Mouse (Mus musculus) cerebellum, adult 9-11 months (tissue): ENCODE measurements around the gene Id3.
"Not testable (repeated sequence)": the region's sequence is repeated elsewhere in the genome, so short reads cannot be mapped to it uniquely, and the experiment has no call there.

Experiments used
- DNase-seq: peaks from one replicate; pipeline ENCODE4 v3.0.0; 2022

Id3 gene

DNA sequence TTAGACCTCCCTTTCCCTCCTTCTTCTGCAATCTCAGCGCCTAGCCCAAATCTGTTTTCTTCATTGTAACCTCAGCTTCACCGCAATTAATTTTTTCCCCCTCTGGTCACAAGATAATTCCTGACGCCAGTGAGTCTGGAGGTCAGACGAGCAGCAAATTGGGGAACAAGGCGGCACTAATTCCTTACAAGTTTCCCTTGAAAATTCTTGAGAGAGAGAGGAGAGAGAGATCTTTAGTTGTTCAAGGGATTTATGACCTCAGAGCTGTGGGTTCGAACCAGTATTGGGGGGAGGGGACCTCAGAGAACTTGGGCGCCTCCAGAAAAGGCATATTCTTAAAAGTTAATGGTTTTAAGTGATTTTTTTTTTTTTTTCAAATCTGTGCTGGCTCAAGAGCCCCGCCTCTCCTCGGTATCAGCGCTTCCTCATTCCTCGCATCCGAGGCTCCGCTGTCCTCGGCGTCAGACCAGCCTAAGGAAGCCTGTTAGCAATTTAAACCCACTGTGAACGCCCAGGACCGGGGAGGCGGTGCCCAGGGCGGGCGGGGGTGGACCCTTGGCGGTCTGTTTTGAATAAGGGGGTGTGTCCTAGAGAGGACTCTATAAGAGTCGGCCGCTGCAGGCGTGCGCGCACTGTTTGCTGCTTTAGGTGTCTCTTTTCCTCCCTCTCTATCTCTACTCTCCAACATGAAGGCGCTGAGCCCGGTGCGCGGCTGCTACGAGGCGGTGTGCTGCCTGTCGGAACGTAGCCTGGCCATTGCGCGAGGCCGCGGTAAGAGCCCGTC, at the start of gene Id3:
Gene Id3, plus strand, starts transcription at position 305 of the 784 bp plus-strand sequence.
- DNase-seq, result no peak

DNA sequence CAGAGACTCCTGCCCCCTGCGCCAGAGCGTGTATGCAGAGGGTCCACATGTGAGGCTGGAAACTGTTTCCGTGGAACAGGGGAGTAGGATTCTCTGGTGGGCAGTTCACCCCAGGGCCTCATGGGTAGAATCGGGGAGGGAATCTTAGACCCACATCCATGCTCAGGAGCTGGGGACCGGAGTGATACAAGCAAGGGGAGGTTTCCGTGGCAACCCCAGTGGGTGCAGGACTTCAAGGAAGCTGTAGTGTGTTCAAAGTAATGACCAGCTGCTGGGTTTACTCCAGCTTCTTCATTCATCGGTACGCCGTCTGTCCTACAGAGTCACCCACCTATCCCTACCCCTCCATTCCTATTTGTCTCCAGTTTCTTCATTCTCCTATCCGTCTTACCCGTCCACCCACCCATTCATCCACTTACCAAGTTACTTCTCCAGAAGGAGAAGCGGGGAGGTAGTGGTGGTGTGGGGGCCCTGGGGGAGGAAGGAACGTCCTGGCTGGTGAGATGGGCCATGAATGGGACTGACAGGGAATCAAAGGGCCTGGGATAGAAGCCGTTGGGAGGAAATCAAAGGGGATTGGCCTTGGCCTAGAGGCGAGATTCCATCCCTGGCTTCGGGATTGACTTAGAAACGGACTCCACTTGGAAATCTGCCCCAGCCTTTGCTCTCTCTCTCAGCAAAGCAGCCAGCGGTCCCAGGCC, 48.6 kb upstream of the Id3 start:
- peak; percentile 36 for DNase-seq

DNA sequence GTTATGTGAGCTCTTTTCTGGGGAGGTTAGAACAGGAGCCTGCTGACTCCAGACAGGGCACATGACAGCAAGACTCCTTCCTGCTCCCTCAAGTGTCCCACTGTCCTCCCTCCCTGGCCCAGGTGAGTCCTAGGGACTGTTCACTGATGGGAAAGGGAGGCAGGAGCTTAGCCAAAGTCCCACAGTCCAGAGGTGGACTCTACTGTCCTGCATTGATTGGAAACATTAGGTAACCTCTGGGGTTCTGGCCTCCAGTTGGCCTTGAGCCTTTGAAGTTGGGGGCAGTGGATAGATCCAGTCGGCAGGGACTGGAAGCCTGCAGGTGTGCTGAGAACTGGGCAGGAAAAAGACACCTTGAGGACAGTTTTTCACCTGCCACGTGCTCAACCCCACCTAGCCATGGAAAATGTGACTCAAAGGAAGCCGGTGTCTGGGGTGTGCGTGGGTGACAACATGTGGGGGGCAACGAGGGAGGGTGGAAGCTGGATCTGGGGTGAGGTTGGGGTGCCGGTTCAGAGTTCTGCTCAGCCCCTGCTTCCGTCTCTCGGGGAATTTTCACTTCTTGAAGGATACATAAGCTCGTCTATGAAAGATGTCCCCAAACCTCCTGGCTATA, 47.7 kb upstream of the Id3 start:
- no peak for DNase-seq

DNA sequence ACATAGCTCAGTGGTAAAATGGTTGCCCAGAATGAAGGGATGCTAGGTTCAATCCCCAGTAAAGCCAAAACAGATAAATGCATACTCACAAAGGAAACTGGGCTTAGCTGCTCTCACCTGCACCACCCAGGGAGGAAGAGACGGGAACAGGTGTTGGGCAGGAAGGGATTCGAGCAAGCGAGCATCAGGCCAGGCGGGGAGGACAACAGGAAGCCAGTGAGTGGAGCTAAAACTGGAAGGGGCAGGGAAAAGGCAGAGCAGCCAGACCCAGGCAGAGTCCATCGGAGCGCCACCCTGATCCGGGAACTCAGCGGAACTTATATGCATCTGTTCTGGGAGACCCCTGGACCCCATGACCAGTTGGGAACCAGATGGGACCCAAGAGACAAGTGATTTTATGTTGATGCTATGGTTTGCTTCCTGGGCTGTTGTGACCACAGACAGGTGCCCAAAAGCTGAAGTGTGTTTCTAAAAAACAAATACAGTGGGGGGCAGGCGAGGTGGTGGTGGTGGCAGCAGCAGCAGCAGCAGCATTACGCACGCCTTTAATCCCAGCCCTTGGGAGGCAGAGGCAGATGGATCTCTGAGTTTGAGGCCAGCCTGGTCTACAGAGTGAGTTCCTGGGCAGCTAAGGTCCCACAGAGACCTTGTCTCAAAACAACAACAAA, 46.7 kb upstream of the Id3 start:
- DNase-seq, result no peak

DNA sequence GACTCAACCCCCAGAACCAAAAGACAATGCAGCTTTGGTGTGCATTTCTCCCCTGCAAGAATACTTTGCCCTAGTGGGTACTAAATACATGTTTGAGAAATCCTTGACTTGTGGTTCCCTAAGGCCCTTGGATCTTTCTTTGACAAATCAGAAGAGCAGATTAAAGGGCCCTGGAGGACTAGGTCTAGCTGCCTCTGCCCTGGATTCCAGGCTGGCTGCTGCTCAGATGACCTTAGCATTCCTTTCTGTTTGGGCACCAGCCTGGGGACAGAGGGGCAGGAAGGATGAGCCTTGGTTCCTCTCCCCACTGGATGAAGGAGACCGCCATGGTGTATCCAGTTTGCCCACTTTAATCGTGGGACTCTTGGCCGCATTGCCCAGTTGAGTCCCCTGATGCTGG, 44.9 kb upstream of the Id3 start:
- no peak for DNase-seq

DNA sequence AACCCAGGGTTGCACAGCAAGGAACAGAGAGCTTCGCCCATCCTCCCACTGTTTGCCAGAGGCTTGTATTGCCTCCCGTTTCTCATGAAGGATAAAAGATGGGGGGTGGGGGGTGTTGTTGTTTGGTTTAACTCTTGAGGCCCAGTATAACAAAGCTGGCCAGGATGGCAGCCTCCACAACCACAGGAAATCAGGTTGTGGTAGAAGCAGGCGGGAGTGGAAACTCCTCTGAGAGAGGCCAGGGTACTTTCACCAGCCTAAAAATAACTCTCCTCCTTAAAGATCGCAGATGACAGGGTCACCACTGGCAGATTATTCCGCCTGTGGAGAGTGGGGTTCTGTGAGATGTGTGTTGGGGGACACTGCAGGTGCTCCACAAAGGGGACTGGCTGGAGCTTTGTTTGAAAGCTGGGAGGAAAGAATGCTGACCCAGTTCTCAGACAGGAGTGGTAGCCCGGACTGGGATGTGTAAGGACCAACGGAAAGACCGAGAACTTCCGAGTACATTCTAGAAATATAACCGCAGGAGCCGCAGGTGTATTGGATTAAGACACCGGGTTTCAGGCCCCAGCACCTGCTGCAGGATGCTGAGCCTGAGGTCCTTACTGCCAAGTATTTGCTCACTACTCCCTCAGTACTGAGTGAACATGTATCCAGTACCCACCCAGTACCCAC, 42.8 kb upstream of the Id3 start:
- no peak for DNase-seq

DNA sequence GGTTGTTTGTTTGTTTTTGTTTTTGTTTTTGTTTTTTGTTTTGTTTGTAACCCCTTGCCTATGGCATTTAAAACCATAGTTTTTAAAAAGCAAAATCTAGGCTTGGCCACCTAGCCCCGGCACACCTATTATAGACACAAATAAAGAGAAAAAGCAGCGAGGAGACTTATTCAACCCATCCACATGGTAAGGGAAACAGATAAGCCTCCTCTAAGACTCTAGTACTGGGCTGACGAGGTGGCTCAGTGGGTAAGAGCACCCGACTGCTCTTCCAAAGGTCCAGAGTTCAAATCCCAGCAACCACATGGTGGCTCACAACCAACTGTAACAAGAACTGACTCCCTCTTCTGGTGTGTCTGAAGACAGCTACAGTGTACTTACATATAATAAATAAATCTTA, 41.5 kb upstream of the Id3 start:
- not testable (repeated sequence) for DNase-seq

DNA sequence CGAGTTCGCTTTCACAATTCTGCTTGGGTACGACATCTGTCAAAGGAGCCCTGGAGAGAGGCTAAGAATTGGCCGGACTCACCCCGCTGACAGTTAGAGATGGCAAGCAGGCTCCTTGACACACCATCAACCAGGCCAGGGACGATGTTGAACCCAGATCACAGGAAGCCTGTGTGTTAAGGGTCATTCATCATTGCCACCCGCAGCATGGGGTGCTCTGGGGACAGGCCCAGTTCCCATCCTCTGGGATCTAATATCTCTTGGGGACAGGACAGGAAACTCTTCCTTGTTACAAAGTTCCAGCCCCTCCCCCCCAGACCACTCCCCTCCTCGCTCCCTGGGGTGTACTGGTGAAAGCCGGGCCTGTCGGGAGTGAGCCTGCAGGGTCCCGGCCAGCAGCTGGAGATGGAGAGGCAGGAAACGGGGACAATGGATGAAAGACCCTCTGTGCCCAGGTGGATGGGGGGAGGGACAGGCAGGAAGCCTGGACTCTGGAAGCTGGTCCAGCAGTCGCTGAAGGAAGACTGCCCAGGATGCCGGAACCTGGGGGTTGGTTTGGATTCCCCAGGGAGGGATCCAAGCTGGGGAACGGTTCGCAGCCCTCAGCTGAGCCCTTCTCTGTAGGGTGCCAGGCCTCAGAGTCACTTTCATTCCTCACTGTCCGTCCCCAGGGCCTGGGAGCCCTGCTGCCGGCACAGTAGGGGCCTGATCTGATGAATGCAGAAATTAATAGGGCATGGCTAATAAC, 38.5 kb upstream of the Id3 start:
- peak; percentile 30 for DNase-seq

DNA sequence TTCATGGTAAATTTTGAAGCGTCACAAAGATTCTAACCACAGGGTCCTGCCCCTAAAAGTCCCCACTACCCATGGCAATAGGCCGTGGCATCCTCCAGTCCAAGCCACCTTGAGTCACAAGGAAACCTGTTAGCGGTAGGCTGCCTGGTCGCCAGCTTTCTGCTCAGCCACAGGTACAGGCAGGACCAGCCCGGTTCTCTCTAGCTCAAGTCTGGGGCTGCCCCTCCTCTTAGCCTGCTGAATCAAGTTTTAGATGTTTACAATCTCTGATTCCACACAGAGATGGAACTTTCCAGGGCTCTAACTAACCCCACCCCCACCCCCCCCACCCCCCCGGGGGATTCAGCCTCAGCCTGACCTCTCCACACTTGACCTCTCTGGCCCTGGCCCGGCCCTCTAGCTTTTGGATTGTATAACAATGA, 36.4 kb upstream of the Id3 start:
- DNase-seq, result no peak

DNA sequence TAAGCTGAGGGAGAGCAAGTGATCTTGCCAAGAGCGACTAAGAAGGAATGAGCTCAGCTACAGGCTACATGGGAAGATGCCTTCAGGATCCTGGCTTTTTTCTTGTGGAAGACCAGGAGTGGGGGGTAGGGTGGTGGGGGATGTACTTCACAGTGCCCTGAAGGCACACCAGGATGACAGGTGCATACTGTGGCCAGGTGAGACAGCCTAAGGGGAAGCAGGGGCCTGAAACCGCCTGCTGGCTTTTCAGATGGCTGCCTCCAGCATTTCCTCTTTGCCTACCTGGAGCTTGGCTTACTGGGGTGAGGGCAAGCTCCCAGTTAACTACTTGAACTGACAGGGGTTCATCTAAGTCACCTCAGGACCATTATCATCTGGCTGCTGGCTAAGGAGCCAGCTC, 34.1 kb upstream of the Id3 start:
- DNase-seq, result no peak

DNA sequence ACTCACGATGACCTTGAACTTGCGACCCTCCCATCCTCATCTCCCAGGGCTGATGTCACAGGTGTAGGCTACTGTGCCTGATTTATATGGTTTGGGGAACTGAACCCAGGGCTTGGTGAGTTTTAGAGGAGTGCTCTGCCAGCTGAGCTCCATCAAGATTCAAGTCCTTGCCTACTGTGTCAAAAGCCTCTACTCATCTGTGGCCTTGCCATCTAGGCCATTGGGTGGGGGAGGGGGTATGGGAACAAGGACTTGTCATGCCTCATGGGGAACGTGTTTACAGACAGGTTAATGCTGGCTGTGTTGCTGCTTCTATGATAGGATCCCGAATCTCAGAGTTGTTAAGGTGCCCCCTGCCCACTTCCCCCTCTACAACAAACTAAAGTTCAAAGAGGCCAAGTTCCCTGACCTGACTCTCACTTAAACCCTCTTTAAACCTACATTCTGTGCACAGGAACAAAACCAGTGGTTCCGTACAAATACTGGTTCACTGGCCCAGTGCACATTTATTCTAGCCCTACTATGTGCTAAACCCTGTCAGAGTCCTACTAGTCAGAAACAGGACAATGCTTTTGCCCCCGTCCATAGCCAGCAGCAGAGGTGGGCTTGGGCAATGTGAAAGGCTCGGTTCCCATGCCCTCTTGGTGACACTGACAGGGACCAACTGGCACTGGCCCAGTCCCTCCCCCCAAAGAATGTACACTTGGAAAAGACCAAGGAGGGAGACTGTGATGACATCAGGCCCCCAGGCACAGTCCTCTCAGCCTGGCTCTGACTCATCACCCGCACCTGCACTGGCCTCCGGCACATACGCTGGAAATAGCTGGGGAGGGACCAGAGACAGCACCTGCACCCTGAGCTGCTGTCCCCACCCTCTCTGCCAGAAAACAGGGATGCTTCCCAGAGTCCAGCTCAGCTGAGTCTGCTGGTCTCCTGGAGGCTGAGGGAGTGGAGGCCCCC, 33.1 kb upstream of the Id3 start:
- DNase-seq, result no peak

DNA sequence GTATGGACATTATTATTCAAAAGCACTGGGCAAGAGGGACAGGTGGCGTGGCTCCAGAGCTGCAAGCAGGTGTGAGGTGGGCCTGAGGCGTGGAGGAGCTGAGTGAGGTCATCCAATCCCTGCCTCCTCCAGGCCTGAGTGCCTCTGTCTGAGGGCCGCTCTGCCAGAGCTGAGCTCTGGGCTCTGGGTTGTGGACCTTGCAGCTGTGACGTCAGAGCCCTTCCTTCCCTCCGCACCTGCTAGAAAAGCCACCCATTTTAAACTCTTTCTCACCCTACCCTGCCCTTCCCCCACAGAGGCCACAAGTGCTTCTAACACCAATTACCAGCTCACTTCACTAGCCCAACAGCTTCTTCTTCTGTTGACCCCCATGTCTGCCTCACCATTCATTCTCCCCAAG, 31.0 kb upstream of the Id3 start:
- no peak for DNase-seq

DNA sequence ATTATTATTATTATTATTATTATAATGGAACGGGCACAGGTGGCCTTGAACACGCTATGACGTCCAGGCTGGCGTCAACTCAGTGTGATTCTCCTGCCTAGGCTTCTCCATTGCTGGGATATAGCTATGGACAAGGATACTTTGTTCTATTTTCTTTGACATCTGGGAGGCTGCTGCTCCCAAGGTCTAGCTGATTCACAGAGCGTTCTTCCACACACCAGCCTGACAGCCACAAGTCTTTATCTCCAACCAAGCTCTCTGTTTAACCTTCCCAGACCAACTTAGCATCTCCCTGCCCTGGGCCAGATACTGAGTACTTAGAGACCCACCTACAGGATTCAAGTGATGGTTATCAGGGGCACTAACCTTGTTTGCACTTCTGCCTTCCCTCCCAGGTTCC, 28.6 kb upstream of the Id3 start:
- no peak for DNase-seq

DNA sequence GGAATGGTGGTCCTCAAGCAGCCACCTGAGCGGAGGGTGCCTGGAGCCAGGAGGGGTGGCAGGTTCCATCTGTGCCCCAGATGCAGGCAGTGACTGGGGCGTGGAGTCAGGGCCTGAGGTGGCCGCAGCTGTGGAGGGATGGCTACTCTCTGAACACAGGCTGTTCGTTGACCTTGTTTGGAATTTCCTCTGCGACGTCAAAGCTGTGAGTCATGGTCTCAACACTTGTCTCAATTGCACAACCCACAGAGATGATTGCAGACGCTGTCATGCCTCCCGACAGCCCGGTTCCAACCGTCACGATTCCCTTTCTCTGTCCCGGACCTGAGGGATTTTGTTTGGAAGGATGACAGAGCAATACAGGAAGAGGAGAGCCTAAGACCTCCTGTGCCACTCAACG, 26.3 kb upstream of the Id3 start:
- DNase-seq, result no peak

DNA sequence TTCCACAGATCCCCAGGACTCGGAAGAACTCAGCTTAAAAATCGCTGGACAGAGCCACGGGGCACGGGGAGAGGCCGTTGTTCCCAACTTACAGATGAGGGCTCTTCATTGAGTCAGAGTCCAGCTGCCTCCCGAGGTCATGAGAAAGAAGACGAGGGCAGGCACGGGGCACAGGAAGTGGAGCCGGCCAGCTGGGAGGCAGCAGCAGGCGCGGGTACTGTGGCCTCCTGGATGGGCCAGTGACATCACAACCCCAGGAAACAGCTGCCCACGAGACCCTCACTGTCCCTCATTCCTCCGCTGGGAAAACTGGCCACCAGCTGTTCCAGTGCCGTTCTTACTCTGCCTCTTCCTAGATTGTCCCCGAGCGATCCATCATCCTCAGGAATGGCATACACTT, 23.3 kb upstream of the Id3 start:
- no peak for DNase-seq

DNA sequence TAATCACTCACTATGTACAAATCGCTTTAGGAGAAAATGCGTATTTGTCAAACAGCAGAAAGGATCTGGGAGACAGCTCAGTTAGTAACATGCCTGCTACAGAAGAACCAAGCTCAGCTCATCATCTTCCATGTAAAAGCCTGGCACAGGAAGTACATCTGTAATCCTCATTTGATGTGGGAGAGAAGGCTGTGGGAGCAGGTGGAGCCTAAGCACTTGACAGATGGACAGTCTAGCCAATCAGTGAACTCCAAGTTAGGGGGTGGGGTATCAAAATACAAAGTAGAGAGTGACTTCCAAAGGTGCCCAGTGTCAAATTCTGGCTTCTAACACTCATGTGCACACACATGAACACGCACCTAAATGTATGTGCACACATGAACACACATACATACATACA, 22.1 kb upstream of the Id3 start:
- DNase-seq, result no peak

DNA sequence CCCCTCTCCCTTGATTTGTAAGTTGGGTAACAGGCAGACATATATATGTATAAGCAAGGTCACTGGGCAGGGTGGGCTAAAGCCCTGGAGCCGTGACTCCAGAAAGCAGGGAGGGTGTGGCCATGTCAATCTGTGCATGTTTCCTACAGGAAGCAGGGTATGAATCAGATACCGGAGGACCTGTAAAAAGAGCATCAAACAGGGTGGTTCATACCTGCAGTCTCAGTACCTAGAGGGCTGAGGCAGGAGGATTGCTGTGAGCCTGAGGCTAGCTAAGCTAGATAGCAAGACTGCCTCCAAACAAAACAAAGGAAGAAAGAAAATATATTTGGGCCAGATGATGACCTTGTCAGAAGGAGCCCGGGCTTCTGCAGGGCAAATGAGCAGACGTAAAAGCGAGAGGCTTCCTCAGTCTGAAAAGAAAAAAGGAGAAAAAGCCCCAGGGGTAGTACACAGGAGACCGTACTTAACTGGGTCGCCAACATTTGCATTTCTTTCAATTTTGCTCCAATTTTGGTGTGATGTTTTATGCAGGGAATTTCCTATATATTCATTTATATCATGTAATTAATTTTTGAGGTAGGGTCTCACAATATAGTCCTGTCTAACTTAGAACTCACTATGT, 21.3 kb upstream of the Id3 start:
- DNase-seq, result no peak

DNA sequence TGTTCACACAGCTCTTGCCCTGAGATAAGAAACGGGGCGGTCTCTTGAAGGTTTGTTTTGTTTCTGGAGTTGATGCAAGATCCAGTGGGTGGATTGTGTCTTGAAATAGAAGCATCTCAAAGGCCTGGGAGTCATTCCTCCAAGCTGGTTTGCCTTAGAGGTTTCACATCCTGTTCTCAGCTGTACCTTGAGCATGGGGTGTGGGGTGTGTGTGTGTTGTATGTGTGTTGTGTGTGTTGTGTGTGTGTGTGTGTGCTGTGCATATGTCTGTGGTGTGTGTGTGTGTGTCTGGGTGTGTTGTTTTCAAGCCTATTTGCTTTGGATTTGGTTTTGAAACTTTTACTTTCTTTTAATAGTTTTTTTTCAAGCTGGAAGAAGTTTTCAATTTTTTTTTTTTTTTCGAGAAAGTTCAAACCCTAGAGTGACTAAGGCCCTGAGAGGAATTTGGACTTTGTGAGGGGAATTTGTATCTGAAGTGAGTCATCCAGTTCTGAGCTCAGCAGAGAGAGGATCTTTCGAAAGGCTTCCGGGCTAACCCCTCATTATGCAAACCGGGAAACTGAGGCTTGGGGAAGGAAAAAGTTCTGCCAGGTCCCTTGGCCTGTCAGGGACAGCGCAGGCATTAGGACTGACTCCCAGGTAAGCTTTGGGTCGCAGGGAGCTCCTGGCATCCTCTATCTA, 20.0 kb upstream of the Id3 start:
- DNase-seq, result no peak

DNA sequence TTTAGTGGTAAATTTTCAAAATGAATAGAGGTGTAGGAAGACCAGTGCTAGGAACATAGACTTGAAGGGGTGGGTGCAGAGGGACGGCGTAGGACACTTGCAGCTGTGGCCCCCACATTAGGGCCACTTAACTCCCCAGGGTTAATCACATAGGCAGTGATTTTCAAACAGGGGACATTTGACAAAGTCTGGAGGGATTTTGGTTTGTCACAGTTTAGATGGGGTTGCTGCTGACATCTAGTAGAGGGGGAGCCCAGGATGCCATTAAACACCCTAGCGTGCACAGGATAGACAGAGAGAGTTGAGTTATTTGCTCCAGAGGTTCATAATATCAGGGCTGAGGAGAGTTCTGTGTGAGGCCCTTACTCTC, 19.5 kb upstream of the Id3 start:
- DNase-seq, result no peak

DNA sequence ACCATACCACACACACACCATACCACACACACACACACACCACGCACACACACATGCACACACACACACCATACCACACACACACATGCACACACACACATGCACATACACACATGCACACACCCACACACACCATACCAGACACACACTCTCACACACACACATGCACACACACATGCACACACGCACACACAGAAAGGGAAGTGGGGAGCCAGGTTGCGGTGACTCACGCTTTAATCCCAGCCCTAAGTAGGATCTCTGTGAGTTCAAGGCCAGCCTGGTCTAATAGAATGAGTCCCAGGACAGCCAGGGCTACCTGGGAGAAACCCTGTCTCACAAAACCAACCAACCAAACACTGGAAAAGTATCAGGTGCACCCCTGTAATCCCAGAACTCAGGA, 18.7 kb upstream of the Id3 start:
- DNase-seq, result no peak
